Mouse (Mus musculus) forebrain, embryonic 16.5 days (tissue): ENCODE measurements around the gene C2cd4d. TPM values are rescaled to one million over a fixed set of nuclear protein-coding genes. Genes with fewer than 3 reads are reported as not detected.

Experiments used
- ATAC-seq: fragments of 200-750 bp; cut with Nextera tagmentation; 2 replicates; pipeline ENCODE4 v1.8.0; 2017; ENCODE audit warnings: mild to moderate bottlenecking, moderate library complexity
- H3K27ac ChIP-seq: fragments of 300-500 bp; sonication (generic); 2 replicates; pipeline ENCODE4 v1.5.1; 2014; ENCODE audit warnings: low read length, control low read depth
- H3K27me3 ChIP-seq: fragments of 300-500 bp; sonication (generic); replicated peaks from 2 replicates; pipeline ENCODE4 v1.6.1; 2014; ENCODE audit warnings: low read length; ENCODE audit not compliant: control insufficient read depth, insufficient read depth
- H3K36me3 ChIP-seq: fragments of 300-500 bp; sonication (generic); 2 replicates; pipeline ENCODE4 v1.6.1; 2014; ENCODE audit not compliant: control insufficient read depth, insufficient read depth
- H3K4me1 ChIP-seq: fragments of 300-500 bp; sonication (generic); replicated peaks from 2 replicates; pipeline ENCODE4 v1.6.1; 2014; ENCODE audit warnings: low read length; ENCODE audit not compliant: control insufficient read depth, insufficient read depth
- H3K4me2 ChIP-seq: fragments of 300-500 bp; sonication (generic); 2 replicates; pipeline ENCODE4 v1.6.1; 2014; ENCODE audit warnings: mild to moderate bottlenecking, low read length, control low read depth
- H3K4me3 ChIP-seq: fragments of 300-500 bp; sonication (generic); replicated peaks from 2 replicates; pipeline ENCODE4 v1.5.1; 2014; ENCODE audit warnings: mild to moderate bottlenecking, low read length, control low read depth
- H3K9ac ChIP-seq: fragments of 300-500 bp; sonication (generic); replicated peaks from 2 replicates; pipeline ENCODE4 v1.6.1; 2014; ENCODE audit warnings: low read depth, low read length, control low read depth
- H3K9me3 ChIP-seq: fragments of 300-500 bp; sonication (generic); 2 replicates; pipeline ENCODE4 v1.6.1; 2016; ENCODE audit warnings: low read length; ENCODE audit not compliant: control insufficient read depth
- WGBS: fragments of 180-500 bp; shearing (Covaris S2); extraction: QIAGEN DNeasy Blood & Tissue Kit; methylation state at CpG from one replicate; pipeline ENCODE4 v1.1.7; 2014; 5-methylcytosine and 5-hydroxymethylcytosine counted together
- polyA plus RNA-seq: library from polyadenylated mRNA; unstranded; fragments of >200 nt; fragmentation: Nextera tagmentation; extraction: Ambion mirVana; gene quantifications from 2 replicates; pipeline ENCODE4 v1.2.1, GENCODE M21; 2015

Gene C2cd4d
- polyA plus RNA-seq, 1 experiment from 2014 or later: 1.3 TPM

GRCm38 (mm10) chr3:94386671-94387070 is 24.4 kb downstream of the C2cd4d start:
- Histone ChIP-seq H3K27me3 (no peaks in the 10 kb centered on the region), H3K9ac (no peak overlapping the region), H3K9me3 (no peaks in the 10 kb centered on the region), H3K4me2 (no peak overlapping the region), H3K4me3 (no peak overlapping the region), H3K4me1 (no peaks in the 10 kb centered on the region), H3K36me3 (no peaks in the 10 kb centered on the region), H3K27ac (no peak overlapping the region)
- 66% methylated on average over 4 of the region's 4 CpGs for WGBS
- ATAC-seq: no peak

- Histone ChIP-seq H3K4me3 (no peak overlapping the region), H3K4me2 (no peak overlapping the region), H3K9ac (no peak overlapping the region), H3K27me3 (no peaks in the 10 kb centered on the region), H3K4me1 (no peaks in the 10 kb centered on the region), H3K36me3 (no peaks in the 10 kb centered on the region), H3K9me3 (no peaks in the 10 kb centered on the region), H3K27ac (no peak overlapping the region)
- no peak for ATAC-seq
- 83% methylated on average over 10 of the region's 10 CpGs for WGBS
Observed at GRCm38 (mm10) chr3:94387391-94387790, 25.2 kb downstream of the C2cd4d start.

GRCm38 (mm10) chr3:94388047-94388446 is 25.8 kb downstream of the C2cd4d start:
- WGBS: 90% methylated on average over 5 of the region's 5 CpGs
- H3K9me3 ChIP-seq: no peaks in the 10 kb centered on the region
- H3K36me3 ChIP-seq: no peaks in the 10 kb centered on the region
- no peaks in the 10 kb centered on the region for H3K27me3 ChIP-seq
- no peak overlapping the region for H3K4me3 ChIP-seq
- H3K27ac ChIP-seq: no peak overlapping the region
- no peaks in the 10 kb centered on the region for H3K4me1 ChIP-seq
- no peak overlapping the region for H3K4me2 ChIP-seq
- ATAC-seq: no peak
- no peak overlapping the region for H3K9ac ChIP-seq

GRCm38 (mm10) chr3:94389420-94389819 is 27.2 kb downstream of the C2cd4d start:
- H3K4me1 ChIP-seq: no peaks in the 10 kb centered on the region
- no peak for ATAC-seq
- H3K4me3 ChIP-seq: no peak overlapping the region
- no peaks in the 10 kb centered on the region for H3K36me3 ChIP-seq
- no peak overlapping the region for H3K9ac ChIP-seq
- H3K9me3 ChIP-seq: no peaks in the 10 kb centered on the region
- H3K27ac ChIP-seq: no peak overlapping the region
- 96% methylated on average over 16 of the region's 16 CpGs for WGBS
- no peaks in the 10 kb centered on the region for H3K27me3 ChIP-seq
- H3K4me2 ChIP-seq: no peak overlapping the region

- Histone ChIP-seq H3K9me3 (no peaks in the 10 kb centered on the region), H3K4me3 (no peak overlapping the region), H3K27ac (no peak overlapping the region), H3K9ac (no peak overlapping the region), H3K4me2 (no peak overlapping the region), H3K36me3 (no peaks in the 10 kb centered on the region), H3K27me3 (no peaks in the 10 kb centered on the region), H3K4me1 (no peaks in the 10 kb centered on the region)
- ATAC-seq: no peak
- 77% methylated on average over 5 of the region's 5 CpGs for WGBS
Observed at GRCm38 (mm10) chr3:94391001-94391400, 28.8 kb downstream of the C2cd4d start.

- no peak for ATAC-seq
- Histone ChIP-seq H3K27ac (no peak overlapping the region), H3K9me3 (no peaks in the 10 kb centered on the region), H3K4me3 (no peak overlapping the region), H3K4me2 (no peak overlapping the region), H3K27me3 (no peaks in the 10 kb centered on the region), H3K4me1 (no peaks in the 10 kb centered on the region), H3K9ac (no peak overlapping the region), H3K36me3 (no peaks in the 10 kb centered on the region)
- WGBS: 88% methylated on average over 2 of the region's 2 CpGs
Observed at GRCm38 (mm10) chr3:94392128-94392527, 29.9 kb downstream of the C2cd4d start.

GRCm38 (mm10) chr3:94393049-94393448 is 30.8 kb downstream of the C2cd4d start:
- Histone ChIP-seq H3K4me1 (no peaks in the 10 kb centered on the region), H3K4me3 (no peak overlapping the region), H3K27me3 (no peaks in the 10 kb centered on the region), H3K4me2 (no peak overlapping the region), H3K27ac (no peak overlapping the region), H3K9me3 (no peaks in the 10 kb centered on the region), H3K9ac (no peak overlapping the region), H3K36me3 (no peaks in the 10 kb centered on the region)
- 77% methylated on average over 4 of the region's 4 CpGs for WGBS
- ATAC-seq: no peak

GRCm38 (mm10) chr3:94396336-94396735 is 34.1 kb downstream of the C2cd4d start:
- Histone ChIP-seq H3K36me3 (no peaks in the 10 kb centered on the region), H3K9me3 (no peaks in the 10 kb centered on the region), H3K27ac (no peak overlapping the region), H3K27me3 (no peaks in the 10 kb centered on the region), H3K4me3 (no peak overlapping the region), H3K4me1 (peaks cover 16% of the 10 kb centered on the region), H3K9ac (no peak overlapping the region), H3K4me2 (no peak overlapping the region)
- WGBS: 67% methylated on average over 1 of the region's 1 CpGs
- no peak for ATAC-seq

GRCm38 (mm10) chr3:94396851-94397250 is 34.6 kb downstream of the C2cd4d start:
- no peak for ATAC-seq
- Histone ChIP-seq H3K27me3 (no peaks in the 10 kb centered on the region), H3K27ac (no peak overlapping the region), H3K9me3 (no peaks in the 10 kb centered on the region), H3K4me2 (no peak overlapping the region), H3K36me3 (no peaks in the 10 kb centered on the region), H3K9ac (no peak overlapping the region), H3K4me3 (no peak overlapping the region), H3K4me1 (peaks cover 16% of the 10 kb centered on the region)
- WGBS: 94% methylated on average over 4 of the region's 4 CpGs

GRCm38 (mm10) chr3:94398217-94398616 is 36.0 kb downstream of the C2cd4d start, which contains the start of gene Lingo4:
TSS of gene Lingo4 (plus strand) at chr3:94398517.
- H3K9ac ChIP-seq: peak within 1 kb of the TSS; percentile 67
- H3K4me2 ChIP-seq: peak within 1 kb of the TSS; percentile 78
- H3K27me3 ChIP-seq: no peaks in the 10 kb centered on the region
- WGBS: 75% methylated on average over 6 of the region's 6 CpGs
- H3K27ac ChIP-seq: no peak within 1 kb of the TSS
- H3K9me3 ChIP-seq: no peaks in the 10 kb centered on the region
- H3K36me3 ChIP-seq: no peaks in the 10 kb centered on the region
- H3K4me1 ChIP-seq: peaks cover 16% of the 10 kb centered on the region
- ATAC-seq: no peak
- peak within 1 kb of the TSS; percentile 44 for H3K4me3 ChIP-seq
